Mouse (Mus musculus) monocyte, adult 5-6 weeks (primary cell): Measurements from ENCODE around the gene Heatr1. TPM values are rescaled to one million over a fixed set of nuclear protein-coding genes. Genes with fewer than 3 reads are reported as not detected.
A peak's percentile ranks its signal among the peaks of the same experiment; 100 is the strongest.

ENCODE experiments used
- ATAC-seq: fragments of 153-309, 156-312 bp; replicated peaks from 2 replicates; pipeline ENCODE4 v1.8.0; 2017; ENCODE audit warnings: mild to moderate bottlenecking; ENCODE audit not compliant: low TSS enrichment, insufficient number of reproducible peaks, severe bottlenecking, poor library complexity, low FRiP score
- total RNA-seq: library from RNA; stranded (forward); fragments of 200-1000, 200-491, 200-594 nt; gene quantifications from 3 replicates; pipeline ENCODE4 v1.2.3, GENCODE M21; 2017

Heatr1 gene
- 42.5 to 69.4 TPM (median 42.8 TPM) in 3 replicates for total RNA-seq

GRCm38 (mm10) chr13:12394609-12395505 is at the start of gene Heatr1:
Gene Heatr1, plus strand, starts transcription at chr13:12395027.
- peak; percentile 98 for ATAC-seq

GRCm38 (mm10) chr13:12346837-12347236 is 48.0 kb upstream of the Heatr1 start:
- no peak for ATAC-seq

GRCm38 (mm10) chr13:12349197-12349824 is 45.5 kb upstream of the Heatr1 start:
- no peak for ATAC-seq

- no peak for ATAC-seq
These were observed 38.6 kb upstream of the Heatr1 start for GRCm38 (mm10) chr13:12356184-12356583.

- ATAC-seq, result no peak
These were observed 37.3 kb upstream of the Heatr1 start for GRCm38 (mm10) chr13:12357554-12357953.

- ATAC-seq, result no peak
These were observed 33.3 kb upstream of the Heatr1 start for GRCm38 (mm10) chr13:12361486-12361885.

- no peak for ATAC-seq
These were observed 25.7 kb upstream of the Heatr1 start for GRCm38 (mm10) chr13:12369041-12369621.

- no peak for ATAC-seq
These were observed 24.9 kb upstream of the Heatr1 start for GRCm38 (mm10) chr13:12369930-12370329.

GRCm38 (mm10) chr13:12372755-12373154 is 22.1 kb upstream of the Heatr1 start:
- ATAC-seq, result no peak

GRCm38 (mm10) chr13:12376778-12377177 is 18.0 kb upstream of the Heatr1 start:
- ATAC-seq, result no peak

GRCm38 (mm10) chr13:12384796-12385195 is 10.0 kb upstream of the Heatr1 start:
- no peak for ATAC-seq

GRCm38 (mm10) chr13:12386286-12386685 is 8.5 kb upstream of the Heatr1 start:
- ATAC-seq, result no peak

GRCm38 (mm10) chr13:12395571-12395970 is 744 bp downstream of the Heatr1 start:
- peak; percentile 5; the same call in 1 of the 2 replicates for ATAC-seq

- ATAC-seq, result peak; percentile 68
These were observed 13.7 kb downstream of the Heatr1 start for GRCm38 (mm10) chr13:12408343-12409066.

GRCm38 (mm10) chr13:12412016-12412415 is 17.2 kb downstream of the Heatr1 start:
- ATAC-seq, result peak; percentile 93

- ATAC-seq, result no peak
These were observed 25.8 kb downstream of the Heatr1 start for GRCm38 (mm10) chr13:12420596-12420995.

- no peak for ATAC-seq
These were observed 33.7 kb downstream of the Heatr1 start for GRCm38 (mm10) chr13:12428556-12428955.

GRCm38 (mm10) chr13:12433843-12434242 is 39.0 kb downstream of the Heatr1 start:
- no peak for ATAC-seq

GRCm38 (mm10) chr13:12439586-12439985 is 44.8 kb downstream of the Heatr1 start:
- no peak for ATAC-seq
